Mouse (Mus musculus): ENCODE measurements around the gene Gm29776. TPM values are rescaled to one million over a fixed set of nuclear protein-coding genes. Genes with fewer than 3 reads are reported as not detected.

Gm29776 gene
- total and polyA plus RNA-seq, 2 experiments from 2014 or later: 0.06 to 0.14 TPM

- Histone ChIP-seq H3K9ac (no peak within 1 kb of the TSS), H3K4me2 (ENCODE audit: low read depth) (no peak within 1 kb of the TSS), H3K36me3 (ENCODE audit: insufficient read depth) (no peaks in the 10 kb centered on the region), H3K4me1 (ENCODE audit: insufficient read depth) (0 out of 2 replicates have a peak, but pooled peaks cover 2% of the 10 kb centered on the region), H3K27ac (ENCODE audit: low read depth, low read length) (no peak within 1 kb of the TSS), H3K4me3 (ENCODE audit: low read depth, low read length) (no peak within 1 kb of the TSS), H3K9me3 (ENCODE audit: low read length) (no peaks in the 10 kb centered on the region), H3K27me3 (ENCODE audit: insufficient read depth, low read length) (no peaks in the 10 kb centered on the region)
- ATAC-seq: no peak
- no peak for TF ChIP-seq CTCF (IDR thresholded peaks at IDR 0.05; ENCODE audit: low read depth)
- no peak for DNase-seq
- WGBS: 85% methylated on average over 7 of the region's 7 CpGs
These were observed 13.4 kb upstream of the Gm29776 start, which contains the start of gene Cebpe for GRCm38 (mm10) chr14:54712074-54712473. Gene Cebpe, minus strand, starts transcription at chr14:54712174.

- no peak for ATAC-seq
- Histone ChIP-seq H3K36me3 (ENCODE audit: insufficient read depth) (no peaks in the 10 kb centered on the region), H3K27ac (ENCODE audit: low read depth, low read length) (no peak overlapping the region), H3K9me3 (ENCODE audit: low read length) (no peaks in the 10 kb centered on the region), H3K27me3 (ENCODE audit: insufficient read depth, low read length) (no peaks in the 10 kb centered on the region), H3K4me2 (ENCODE audit: low read depth) (no peak overlapping the region), H3K9ac (no peak overlapping the region), H3K4me3 (ENCODE audit: low read depth, low read length) (no peak overlapping the region), H3K4me1 (ENCODE audit: insufficient read depth) (no peaks in the 10 kb centered on the region)
- WGBS: 85% methylated on average over 9 of the region's 9 CpGs
- TF ChIP-seq CTCF (IDR thresholded peaks at IDR 0.05; ENCODE audit: low read depth): no peak
- no peak for DNase-seq
These were observed 10.4 kb upstream of the Gm29776 start for GRCm38 (mm10) chr14:54709054-54709453.

GRCm38 (mm10) chr14:54706589-54707320, 8.1 kb upstream of the Gm29776 start:
- no peak for TF ChIP-seq CTCF (IDR thresholded peaks at IDR 0.05; ENCODE audit: low read depth)
- H3K9ac ChIP-seq: no peak overlapping the region
- no peak overlapping the region for H3K4me3 ChIP-seq (ENCODE audit: low read depth, low read length)
- ATAC-seq (no peak), DNase-seq (no peak)
- H3K4me1 ChIP-seq (ENCODE audit: insufficient read depth): no peaks in the 10 kb centered on the region
- WGBS: 59% methylated on average over 17 of the region's 17 CpGs
- H3K27me3 ChIP-seq (ENCODE audit: insufficient read depth, low read length): no peaks in the 10 kb centered on the region; the same call in 1 of the 2 replicates
- H3K27ac ChIP-seq (ENCODE audit: low read depth, low read length): no peak overlapping the region
- H3K9me3 ChIP-seq (ENCODE audit: low read length): no peaks in the 10 kb centered on the region
- no peaks in the 10 kb centered on the region for H3K36me3 ChIP-seq (ENCODE audit: insufficient read depth)
- H3K4me2 ChIP-seq (ENCODE audit: low read depth): no peak overlapping the region

GRCm38 (mm10) chr14:54705844-54706243, 7.2 kb upstream of the Gm29776 start:
- Histone ChIP-seq H3K9me3 (ENCODE audit: low read length) (no peaks in the 10 kb centered on the region), H3K27ac (ENCODE audit: low read depth, low read length) (no peak overlapping the region), H3K4me3 (ENCODE audit: low read depth, low read length) (no peak overlapping the region), H3K9ac (no peak overlapping the region), H3K4me1 (ENCODE audit: insufficient read depth) (no peaks in the 10 kb centered on the region), H3K27me3 (ENCODE audit: insufficient read depth, low read length) (no peaks in the 10 kb centered on the region; the same call in 1 of the 2 replicates), H3K4me2 (ENCODE audit: low read depth) (no peak overlapping the region), H3K36me3 (ENCODE audit: insufficient read depth) (no peaks in the 10 kb centered on the region)
- DNase-seq (no peak), ATAC-seq (no peak)
- TF ChIP-seq CTCF (IDR thresholded peaks at IDR 0.05; ENCODE audit: low read depth): no peak
- 72% methylated on average over 5 of the region's 5 CpGs for WGBS

GRCm38 (mm10) chr14:54703207-54703606, 4.6 kb upstream of the Gm29776 start:
- Histone ChIP-seq H3K4me1 (ENCODE audit: insufficient read depth) (no peaks in the 10 kb centered on the region), H3K9me3 (ENCODE audit: low read length) (no peaks in the 10 kb centered on the region), H3K4me3 (ENCODE audit: low read depth, low read length) (no peak overlapping the region), H3K27ac (ENCODE audit: low read depth, low read length) (no peak overlapping the region), H3K27me3 (ENCODE audit: insufficient read depth, low read length) (no peaks in the 10 kb centered on the region; the same call in 1 of the 2 replicates), H3K36me3 (ENCODE audit: insufficient read depth) (no peaks in the 10 kb centered on the region), H3K9ac (no peak overlapping the region), H3K4me2 (ENCODE audit: low read depth) (no peak overlapping the region)
- DNase-seq (no peak), ATAC-seq (no peak)
- TF ChIP-seq CTCF (IDR thresholded peaks at IDR 0.05; ENCODE audit: low read depth): no peak
- 71% methylated on average over 10 of the region's 10 CpGs for WGBS

- peak; percentile 66; the same call in 1 of the 2 replicates for ATAC-seq
- WGBS: 12% methylated on average over 6 of the region's 6 CpGs
These were observed 2.7 kb upstream of the Gm29776 start for GRCm38 (mm10) chr14:54701298-54701697.

GRCm38 (mm10) chr14:54699586-54699985, 953 bp upstream of the Gm29776 start:
- Histone ChIP-seq H3K36me3 (ENCODE audit: insufficient read depth) (no peaks in the 10 kb centered on the region), H3K4me3 (ENCODE audit: low read depth, low read length) (no peak overlapping the region), H3K9ac (no peak overlapping the region), H3K4me1 (ENCODE audit: insufficient read depth) (no peaks in the 10 kb centered on the region), H3K27ac (ENCODE audit: low read depth, low read length) (no peak overlapping the region), H3K27me3 (ENCODE audit: insufficient read depth, low read length) (no peaks in the 10 kb centered on the region; the same call in 1 of the 2 replicates), H3K9me3 (ENCODE audit: low read length) (no peaks in the 10 kb centered on the region), H3K4me2 (ENCODE audit: low read depth) (no peak overlapping the region)
- WGBS: 55% methylated on average over 3 of the region's 3 CpGs
- no peak for DNase-seq
- ATAC-seq: no peak
- no peak for TF ChIP-seq CTCF (IDR thresholded peaks at IDR 0.05; ENCODE audit: low read depth)

More at GRCm38 (mm10) chr14:54701298-54701697, 2.7 kb upstream of the Gm29776 start:
- Histone ChIP-seq H3K9me3 (ENCODE audit: low read length) (no peaks in the 10 kb centered on the region), H3K4me2 (ENCODE audit: low read depth) (no peak overlapping the region), H3K27ac (ENCODE audit: low read depth, low read length) (no peak overlapping the region), H3K4me1 (ENCODE audit: insufficient read depth) (no peaks in the 10 kb centered on the region), H3K9ac (no peak overlapping the region), H3K27me3 (ENCODE audit: insufficient read depth, low read length) (no peaks in the 10 kb centered on the region; the same call in 1 of the 2 replicates), H3K4me3 (ENCODE audit: low read depth, low read length) (no peak overlapping the region), H3K36me3 (ENCODE audit: insufficient read depth) (no peaks in the 10 kb centered on the region)
- TF ChIP-seq CTCF (IDR thresholded peaks at IDR 0.05; ENCODE audit: low read depth): peak; percentile 85
- DNase-seq: peak; percentile 74

All from forebrain, postnatal 0 days (tissue).